Mouse (Mus musculus) MEL (cell line): ENCODE measurements at regions not wholly inside any gene's neighbourhood (a gene's known extent, or its start where the extent isn't known, plus 50 kb on each side); places are given as distances from the start of the nearest gene placed in this dataset.

ENCODE experiments used
- DNase-seq: peaks from one replicate; pipeline ENCODE4 v3.0.0; 2011; ENCODE audit warnings: low read depth, low spot score
- H3K27ac ChIP-seq: 2 replicates; pipeline ENCODE4 v1.5.1; 2012; ENCODE audit warnings: low read depth, mild to moderate bottlenecking, control low read depth, low read length, moderate library complexity; ENCODE audit not compliant: control insufficient read depth
- H3K27me3 ChIP-seq, 2 experiments: fragments of 150-350 bp in 1 of 2; sonication (generic) in 1 of 2; 2 replicates each; pipeline ENCODE4 v1.6.1; 2012; ENCODE audit warnings: low read length in 2 of 2, mild to moderate bottlenecking in 2 of 2, improper control_type of control experiment in 1 of 2, moderate library complexity in 1 of 2; ENCODE audit not compliant: insufficient read depth in 2 of 2, control insufficient read depth in 1 of 2
- H3K36me3 ChIP-seq, 2 experiments: 2 replicates each; pipeline ENCODE4 v1.6.1; 2012 to 2014; ENCODE audit warnings: low read length in 2 of 2, improper control_type of control experiment in 1 of 2, inconsistent platforms in 1 of 2, mild to moderate bottlenecking in 1 of 2; ENCODE audit not compliant: insufficient read depth in 2 of 2, control insufficient read depth in 1 of 2
- H3K4me1 ChIP-seq, 2 experiments: fragments of 150-350 bp in 1 of 2; sonication (generic) in 1 of 2; 2 replicates each; pipeline ENCODE4 v1.6.1; 2012; ENCODE audit warnings: low read length in 2 of 2, improper control_type of control experiment in 1 of 2, mild to moderate bottlenecking in 1 of 2; ENCODE audit not compliant: insufficient read depth in 2 of 2, control insufficient read depth in 1 of 2
- H3K4me3 ChIP-seq, 2 experiments: fragments of 150-350 bp in 1 of 2; sonication (generic) in 1 of 2; 2 replicates each; pipeline ENCODE4 v1.5.1; 2012; ENCODE audit warnings: low read depth in 2 of 2, low read length in 2 of 2, mild to moderate bottlenecking in 2 of 2, moderate library complexity in 2 of 2, control low read depth in 1 of 2, improper control_type of control experiment in 1 of 2; ENCODE audit not compliant: control insufficient read depth in 1 of 2, insufficient read depth in 1 of 2
- H3K79me2 ChIP-seq: 2 replicates; pipeline ENCODE4 v1.6.1; 2012; ENCODE audit warnings: mild to moderate bottlenecking, low read length, moderate library complexity; ENCODE audit not compliant: control insufficient read depth, poor library complexity, insufficient read depth
- H3K9ac ChIP-seq: 2 replicates; pipeline ENCODE4 v1.6.1; 2012; ENCODE audit warnings: low read depth, mild to moderate bottlenecking, control low read depth, low read length, moderate library complexity; ENCODE audit not compliant: control insufficient read depth, poor library complexity, severe bottlenecking
- H3K9me3 ChIP-seq: fragments of 150-350 bp; sonication (generic); replicated peaks from 2 replicates; pipeline ENCODE4 v1.6.1; 2012; ENCODE audit warnings: mild to moderate bottlenecking, low read length, improper control_type of control experiment, moderate library complexity; ENCODE audit not compliant: insufficient read depth
- CTCF ChIP-seq, 3 experiments: IDR thresholded peaks in 2 of 3; conservative IDR thresholded peaks in 1 of 3; 2 replicates each; pipeline ENCODE4 v1.5.1; 2011 to 2012; ENCODE audit warnings: low read length in 3 of 3, low read depth in 2 of 3, mild to moderate bottlenecking in 2 of 3, improper control_type of control experiment in 1 of 3, inconsistent platforms in 1 of 3, mixed read lengths in 1 of 3, moderate library complexity in 1 of 3; ENCODE audit not compliant: control insufficient read depth in 1 of 3, insufficient read depth in 1 of 3, poor library complexity in 1 of 3, severe bottlenecking in 1 of 3
- E2F4 ChIP-seq: IDR thresholded peaks from 2 replicates; pipeline ENCODE4 v1.6.1; 2011; ENCODE audit warnings: low read depth, low read length, improper control_type of control experiment, borderline replicate concordance
- EP300 ChIP-seq, 2 experiments: IDR thresholded peaks; 2 replicates each; pipeline ENCODE4 v1.6.1; 2011; ENCODE audit warnings: improper control_type of control experiment in 2 of 2, low read length in 2 of 2, low read depth in 1 of 2, mild to moderate bottlenecking in 1 of 2
- ETS1 ChIP-seq: IDR thresholded peaks from 2 replicates; pipeline ENCODE4 v1.6.1; 2012; ENCODE audit warnings: low read depth, mild to moderate bottlenecking, inconsistent platforms, low read length, improper control_type of control experiment, moderate library complexity
- KAT2A ChIP-seq: conservative IDR thresholded peaks from 2 replicates; pipeline ENCODE4 v1.6.1; 2012; ENCODE audit warnings: low read depth, low read length, improper control_type of control experiment, inconsistent platforms
- NELFE ChIP-seq: IDR thresholded peaks from 2 replicates; pipeline ENCODE4 v1.6.1; 2011; ENCODE audit warnings: low read depth, low read length, improper control_type of control experiment
- NRF1 ChIP-seq: IDR thresholded peaks from 2 replicates; pipeline ENCODE4 v1.6.1; 2014; ENCODE audit warnings: low read depth, mild to moderate bottlenecking, inconsistent platforms, low read length, improper control_type of control experiment, moderate library complexity; ENCODE audit not compliant: poor library complexity, insufficient read depth, severe bottlenecking
- POLR2AphosphoS5 ChIP-seq: IDR thresholded peaks from 2 replicates; pipeline ENCODE4 v1.6.1; 2012; ENCODE audit warnings: low read depth, borderline replicate concordance, mild to moderate bottlenecking, inconsistent platforms, low read length, moderate library complexity, mixed read lengths
- RCOR1 ChIP-seq: IDR thresholded peaks from 2 replicates; pipeline ENCODE4 v1.6.1; 2012; ENCODE audit warnings: low read depth, mild to moderate bottlenecking, inconsistent platforms, low read length, improper control_type of control experiment
- UBTF ChIP-seq: IDR thresholded peaks from 2 replicates; pipeline ENCODE4 v1.6.1; 2012; ENCODE audit warnings: low read depth, mild to moderate bottlenecking, inconsistent platforms, low read length, improper control_type of control experiment, moderate library complexity, borderline replicate concordance; ENCODE audit not compliant: insufficient read depth
- USF1 ChIP-seq: IDR thresholded peaks from 2 replicates; pipeline ENCODE4 v1.6.1; 2014; ENCODE audit warnings: low read depth, mild to moderate bottlenecking, inconsistent platforms, low read length, improper control_type of control experiment, moderate library complexity
- ZNF384 ChIP-seq: IDR thresholded peaks from 2 replicates; pipeline ENCODE4 v1.6.1; 2012; ENCODE audit warnings: low read depth, mild to moderate bottlenecking, inconsistent platforms, low read length, improper control_type of control experiment

DNA sequence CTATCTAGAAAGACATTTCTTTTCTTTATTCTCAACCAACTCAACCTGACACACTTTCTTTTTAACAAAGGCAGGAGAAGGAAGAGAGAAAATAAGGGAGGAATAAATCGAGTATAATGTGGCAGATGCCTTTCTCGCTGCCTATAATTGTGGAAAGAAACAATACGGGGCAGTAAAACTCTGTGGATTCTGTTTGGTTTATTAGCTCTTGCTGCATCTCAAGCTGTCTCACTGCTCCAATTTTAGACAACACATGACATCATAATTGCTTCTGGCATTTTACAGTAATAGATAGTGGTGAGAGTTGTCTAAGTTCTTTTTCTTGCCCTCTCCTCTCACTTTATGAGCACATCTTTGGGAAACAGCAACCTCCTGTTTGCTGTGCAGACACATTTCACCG is 359.2 kb downstream of the Stim2 start:
- H3K36me3 ChIP-seq, result no peaks in the 10 kb centered on the region
- TF ChIP-seq POLR2AphosphoS5, result no peak
- no peak for TF ChIP-seq KAT2A
- TF ChIP-seq ETS1, result no peak
- no peak for TF ChIP-seq UBTF
- TF ChIP-seq NRF1, result no peak
- no peak for TF ChIP-seq EP300 (IDR thresholded peaks at IDR 0.05; ENCODE audit: low read depth in 1 of 2, low read length in 2 of 2)
- no peak for TF ChIP-seq NELFE
- TF ChIP-seq E2F4, result no peak
- no peak for TF ChIP-seq RCOR1
- no peak for TF ChIP-seq USF1
- H3K79me2 ChIP-seq, result no peaks in the 10 kb centered on the region
- H3K4me3 ChIP-seq, result no peak overlapping the region
- no peak for DNase-seq
- H3K27ac ChIP-seq, result no peak overlapping the region
- H3K27me3 ChIP-seq, result no peaks in the 10 kb centered on the region
- H3K9me3 ChIP-seq, result no peaks in the 10 kb centered on the region
- no peaks in the 10 kb centered on the region for H3K4me1 ChIP-seq
- no peak overlapping the region for H3K9ac ChIP-seq

DNA sequence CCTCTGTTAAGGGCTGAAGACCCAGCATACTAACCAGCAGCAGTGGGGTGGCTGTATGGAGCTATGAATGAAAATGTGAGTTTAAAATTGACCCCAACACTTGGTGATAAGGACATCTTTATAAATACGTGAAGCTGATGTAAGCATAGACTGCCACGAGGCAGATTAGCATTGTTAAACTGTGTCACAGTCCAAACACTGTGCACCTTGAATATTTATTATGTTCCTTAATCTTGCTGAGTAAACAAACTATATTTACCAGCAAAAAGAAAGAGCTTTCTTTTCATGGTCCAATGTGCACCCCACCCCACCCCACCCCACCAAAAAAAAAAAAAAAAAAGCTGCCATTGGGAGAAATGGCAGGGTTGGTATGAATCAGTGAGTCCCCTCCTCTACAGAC is 359.9 kb downstream of the Stim2 start:
- DNase-seq, result no peak
- no peaks in the 10 kb centered on the region for H3K27me3 ChIP-seq
- H3K79me2 ChIP-seq, result no peaks in the 10 kb centered on the region
- no peaks in the 10 kb centered on the region for H3K4me1 ChIP-seq
- no peak overlapping the region for H3K4me3 ChIP-seq
- no peak for TF ChIP-seq CTCF (IDR thresholded peaks at IDR 0.05 in 2 of 3, conservative IDR thresholded peaks at IDR 0.05 in 1 of 3; ENCODE audit: control insufficient read depth in 1 of 3, insufficient read depth in 1 of 3, low read depth in 2 of 3, low read length in 3 of 3, poor library complexity in 1 of 3, severe bottlenecking in 1 of 3)
- TF ChIP-seq ZNF384, result no peak
- no peaks in the 10 kb centered on the region for H3K9me3 ChIP-seq
- H3K9ac ChIP-seq, result no peak overlapping the region
- H3K36me3 ChIP-seq, result no peaks in the 10 kb centered on the region
- no peak overlapping the region for H3K27ac ChIP-seq
